Mouse (Mus musculus): ENCODE results near the gene Tnrc6c.

GRCm38 (mm10) chr11:117618214-117618613 lies 35.9 kb upstream of the Tnrc6c start:
- TF ChIP-seq CTCF (IDR thresholded peaks at IDR 0.05; ENCODE audit: borderline replicate concordance, insufficient read depth, low read depth, low read length), result no peak
- no peak for TF ChIP-seq POLR2A (IDR thresholded peaks at IDR 0.05; ENCODE audit: borderline replicate concordance, insufficient read depth, low read length)
